Mouse (Mus musculus) liver, adult 2 months (tissue): ENCODE results near the gene Drc7. TPM values are rescaled to one million over a fixed set of nuclear protein-coding genes. Genes with fewer than 3 reads are reported as not detected.

Experiments
- DNase-seq: peaks from one replicate; pipeline ENCODE4 v3.0.0-alpha.2; 2011; ENCODE audit warnings: low read depth, low spot score; ENCODE audit errors: extremely low read depth
- H3K27ac ChIP-seq: fragments of 200-500 bp; replicated peaks from 2 replicates; pipeline ENCODE4 v1.5.1; 2012; ENCODE audit warnings: low read depth, mild to moderate bottlenecking, control low read depth, inconsistent platforms, low read length; ENCODE audit not compliant: insufficient read depth
- H3K27me3 ChIP-seq: fragments of 200-500 bp; 2 replicates; pipeline ENCODE4 v1.6.1; 2012; ENCODE audit warnings: mild to moderate bottlenecking, moderate library complexity, low read length, inconsistent platforms; ENCODE audit not compliant: control insufficient read depth, insufficient read depth
- H3K36me3 ChIP-seq: fragments of 200-500 bp; 2 replicates; pipeline ENCODE4 v1.6.1; 2012; ENCODE audit warnings: low read length, inconsistent platforms; ENCODE audit not compliant: control insufficient read depth, insufficient read depth
- H3K4me1 ChIP-seq: fragments of 200-500 bp; 2 replicates; pipeline ENCODE4 v1.6.1; 2011; ENCODE audit warnings: low read length; ENCODE audit not compliant: control insufficient read depth, insufficient read depth
- H3K4me3 ChIP-seq: fragments of 200-500 bp; 2 replicates; pipeline ENCODE4 v1.5.1; 2011; ENCODE audit warnings: low read depth, mild to moderate bottlenecking, control low read depth, low read length, moderate library complexity; ENCODE audit not compliant: insufficient read depth
- H3K79me2 ChIP-seq: fragments of 200-500 bp; 2 replicates; pipeline ENCODE4 v1.6.1; 2012; ENCODE audit warnings: inconsistent platforms, mild to moderate bottlenecking, low read length, moderate library complexity; ENCODE audit not compliant: control insufficient read depth, insufficient read depth
- H3K9ac ChIP-seq: fragments of 200-500 bp; 2 replicates; pipeline ENCODE4 v1.6.1; 2012; ENCODE audit warnings: low read depth, mild to moderate bottlenecking, control low read depth, inconsistent platforms, low read length
- CTCF ChIP-seq: fragments of 200-500 bp; IDR thresholded peaks from 2 replicates; pipeline ENCODE4 v1.5.1; 2011; ENCODE audit warnings: low read depth, low read length, control low read depth
- POLR2A ChIP-seq: fragments of 200-500 bp; IDR thresholded peaks from 2 replicates; pipeline ENCODE4 v1.6.1; 2011; ENCODE audit warnings: low read length, control low read depth; ENCODE audit not compliant: insufficient read depth; ENCODE audit errors: extremely low read depth
- WGBS: fragments of 180-500 bp; shearing (Covaris S2); methylation state at CpG from one replicate; pipeline ENCODE4 v1.1.7; 2018; 5-methylcytosine and 5-hydroxymethylcytosine counted together
- polyA plus RNA-seq: library from polyadenylated mRNA; depleted of rRNA; stranded (reverse); fragments of >200 nt; gene quantifications from 2 replicates; pipeline ENCODE4 v1.2.3, GENCODE M21; 2012
- total RNA-seq: library from RNA; depleted of rRNA; stranded (reverse); fragments of >200 nt; gene quantifications from 2 replicates; pipeline ENCODE4 v1.2.3, GENCODE M21; 2014

Drc7 gene
- total and polyA plus RNA-seq, 2 experiments, result not detected

DNA sequence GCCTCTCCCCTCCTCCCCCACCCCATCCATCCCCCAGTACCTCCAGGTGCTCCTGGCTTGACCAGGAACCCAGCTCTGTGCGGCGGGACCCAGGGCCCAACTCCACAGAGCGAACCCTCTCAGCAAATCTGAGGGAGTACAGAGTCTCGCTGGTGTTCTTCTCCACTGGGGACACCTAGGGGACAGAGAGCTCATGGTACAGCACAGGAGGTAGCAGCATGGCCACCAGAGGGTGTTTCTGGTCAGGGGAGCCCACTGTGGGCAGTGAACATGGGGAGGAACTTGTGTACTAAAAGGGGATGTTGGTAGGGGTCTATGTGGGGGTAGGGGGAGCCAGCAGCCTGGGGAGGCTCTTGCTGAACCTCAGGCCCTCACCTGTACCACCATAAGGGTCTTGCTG lies 47.1 kb downstream of the Drc7 start:
- H3K36me3 ChIP-seq, result peaks cover 21% of the 10 kb centered on the region
- 87% methylated on average over 4 of the region's 4 CpGs for whole genome bisulfite sequencing
- H3K4me1 ChIP-seq, result no peaks in the 10 kb centered on the region
- H3K9ac ChIP-seq, result no peak overlapping the region
- TF ChIP-seq CTCF (peak; percentile 8; the same call in 1 of the 2 replicates), POLR2A (no peak)
- H3K27ac ChIP-seq, result no peak overlapping the region
- DNase-seq, result no peak
- no peaks in the 10 kb centered on the region for H3K27me3 ChIP-seq
- no peak overlapping the region for H3K4me3 ChIP-seq
- no peaks in the 10 kb centered on the region for H3K79me2 ChIP-seq

DNA sequence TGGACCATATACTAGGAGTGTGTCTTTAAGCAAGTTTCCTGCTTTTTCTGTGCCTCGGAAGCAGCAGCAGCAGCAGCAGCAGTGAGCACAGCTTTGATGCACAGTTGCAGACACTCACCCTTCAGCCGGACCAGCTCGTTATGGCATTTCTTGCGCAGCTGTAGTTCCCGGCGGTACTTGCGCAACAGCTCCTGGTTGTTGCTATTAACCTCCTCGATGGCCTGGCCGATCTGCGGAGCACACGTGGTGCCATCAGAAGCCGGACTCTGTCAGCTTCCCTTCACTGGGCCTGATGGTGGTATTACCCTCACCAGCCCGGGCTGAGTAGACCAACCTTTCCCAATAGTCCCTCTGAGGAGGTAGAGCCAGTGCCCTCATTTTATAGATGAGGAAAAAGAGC lies 52.4 kb downstream of the Drc7 start:
- Histone ChIP-seq H3K27ac (no peak overlapping the region), H3K9ac (no peak overlapping the region), H3K4me3 (no peak overlapping the region), H3K36me3 (peaks cover 29% of the 10 kb centered on the region), H3K4me1 (no peaks in the 10 kb centered on the region), H3K27me3 (no peaks in the 10 kb centered on the region), H3K79me2 (no peaks in the 10 kb centered on the region)
- DNase-seq, result no peak
- 59% methylated on average over 13 of the region's 13 CpGs for WGBS
- TF ChIP-seq CTCF, result no peak
- no peak for TF ChIP-seq POLR2A

DNA sequence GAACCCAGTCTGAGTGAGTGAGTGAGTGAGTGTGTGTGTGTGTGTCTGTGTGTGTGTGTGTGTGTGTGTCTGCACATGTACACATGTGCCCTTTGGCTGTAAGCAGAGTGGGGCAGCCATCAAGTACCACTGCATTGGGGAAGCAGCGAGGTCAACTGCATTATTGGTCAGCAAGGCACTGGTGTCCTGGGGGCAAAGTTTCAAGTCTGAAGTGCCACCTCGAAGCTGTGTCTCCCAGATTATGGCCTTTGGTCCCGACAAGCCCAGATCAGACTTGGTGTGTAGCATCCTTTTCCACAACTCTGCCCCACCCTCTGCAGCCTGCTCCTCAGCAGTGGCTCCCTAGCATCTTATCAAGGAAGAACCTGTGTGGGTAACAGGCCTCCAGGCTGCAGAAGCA lies 57.7 kb downstream of the Drc7 start:
- WGBS, result 54% methylated on average over 3 of the region's 3 CpGs
- H3K27ac ChIP-seq, result no peak overlapping the region
- H3K9ac ChIP-seq, result no peak overlapping the region
- TF ChIP-seq POLR2A (no peak), CTCF (no peak)
- H3K79me2 ChIP-seq, result no peaks in the 10 kb centered on the region
- no peaks in the 10 kb centered on the region for H3K27me3 ChIP-seq
- H3K4me3 ChIP-seq, result no peak overlapping the region
- H3K4me1 ChIP-seq, result no peaks in the 10 kb centered on the region
- H3K36me3 ChIP-seq, result peaks cover 6% of the 10 kb centered on the region; the same call in 1 of the 2 replicates
- no peak for DNase-seq

- Histone ChIP-seq H3K27me3 (no peaks in the 10 kb centered on the region), H3K9ac (no peak overlapping the region), H3K4me1 (no peaks in the 10 kb centered on the region), H3K36me3 (peaks cover 3% of the 10 kb centered on the region; the same call in 1 of the 2 replicates), H3K27ac (no peak overlapping the region), H3K4me3 (no peak overlapping the region), H3K79me2 (no peaks in the 10 kb centered on the region)
- WGBS, result 81% methylated on average over 4 of the region's 4 CpGs
- TF ChIP-seq CTCF (no peak), POLR2A (no peak)
- DNase-seq, result no peak
These were observed 58.2 kb downstream of the Drc7 start for GRCm38 (mm10) chr8:95113108-95113507.

DNA sequence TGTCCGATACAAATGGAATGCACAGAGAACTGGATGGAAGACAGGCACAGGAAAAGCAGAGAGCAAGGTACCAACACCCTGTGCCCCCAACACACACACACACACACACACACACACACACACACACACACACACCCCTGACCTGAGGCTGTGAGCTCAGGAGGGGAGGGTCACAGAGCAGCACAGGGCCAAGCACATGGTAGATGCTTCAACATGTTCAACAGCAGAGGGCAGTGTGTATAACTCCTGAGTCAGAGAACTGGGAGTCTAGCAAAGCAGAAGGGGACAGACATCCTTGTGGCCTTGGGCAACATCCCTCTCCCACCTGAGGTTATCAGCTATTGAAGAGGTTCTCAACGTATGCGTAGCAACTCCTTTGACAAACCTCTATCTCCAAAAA lies 58.8 kb downstream of the Drc7 start:
- Histone ChIP-seq H3K36me3 (peaks cover under 1% of the 10 kb centered on the region; the same call in 1 of the 2 replicates), H3K79me2 (no peaks in the 10 kb centered on the region), H3K4me1 (no peaks in the 10 kb centered on the region), H3K4me3 (no peak overlapping the region), H3K27ac (no peak overlapping the region), H3K9ac (no peak overlapping the region), H3K27me3 (no peaks in the 10 kb centered on the region)
- DNase-seq, result no peak
- peak; percentile 57 for TF ChIP-seq CTCF
- TF ChIP-seq POLR2A, result no peak
- WGBS, result 82% methylated on average over 3 of the region's 3 CpGs

DNA sequence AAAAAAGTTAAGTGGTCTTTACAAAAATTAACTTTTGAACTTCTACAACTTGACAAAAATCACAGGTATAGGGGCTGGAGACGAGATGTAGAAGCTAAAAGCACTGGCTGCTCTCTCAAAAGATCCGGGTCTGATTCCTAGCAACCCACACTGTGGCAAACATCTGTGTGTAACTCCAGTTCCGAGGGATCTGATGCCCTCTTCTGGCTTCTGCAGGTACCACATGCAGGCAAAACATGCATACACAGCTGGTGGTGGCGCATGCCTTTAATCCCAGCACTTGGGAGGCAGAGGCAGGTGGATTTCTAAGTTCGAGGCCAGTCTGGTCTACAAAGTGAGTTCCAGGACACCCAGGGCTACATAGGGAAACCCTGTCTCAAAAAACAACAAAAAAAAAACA lies 68.6 kb downstream of the Drc7 start:
- Histone ChIP-seq H3K79me2 (peaks cover 24% of the 10 kb centered on the region), H3K36me3 (peaks cover 11% of the 10 kb centered on the region; the same call in 1 of the 2 replicates), H3K9ac (no peak overlapping the region), H3K27ac (no peak overlapping the region), H3K4me1 (no peaks in the 10 kb centered on the region), H3K27me3 (no peaks in the 10 kb centered on the region), H3K4me3 (no peak overlapping the region)
- WGBS, result 97% methylated on average over 5 of the region's 5 CpGs
- no peak for DNase-seq
- TF ChIP-seq POLR2A, result no peak
- peak; percentile 56; the same call in 1 of the 2 replicates for TF ChIP-seq CTCF

DNA sequence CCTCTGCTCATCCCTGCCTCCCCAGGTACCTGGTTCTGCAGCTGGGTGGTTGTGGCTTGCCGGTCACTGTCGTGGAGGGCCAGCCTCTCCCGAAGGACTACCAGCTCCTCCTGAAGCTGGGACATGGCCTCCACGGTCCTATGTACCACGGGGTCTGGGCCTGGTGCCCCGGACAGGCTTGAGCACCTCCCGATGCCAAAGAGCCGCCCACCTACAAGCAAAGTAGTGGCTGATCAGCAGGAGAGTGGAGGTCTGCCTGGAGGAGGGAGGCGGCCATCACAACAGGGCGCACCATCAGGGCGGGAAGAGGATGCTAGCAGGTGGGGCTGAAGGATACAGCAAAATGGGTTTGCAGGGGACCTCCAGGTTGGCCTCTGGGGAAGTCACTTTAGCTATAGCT lies 71.6 kb downstream of the Drc7 start:
- Histone ChIP-seq H3K27me3 (no peaks in the 10 kb centered on the region), H3K27ac (no peak overlapping the region), H3K9ac (no peak overlapping the region), H3K4me3 (no peak overlapping the region), H3K79me2 (peaks cover 21% of the 10 kb centered on the region), H3K36me3 (peaks cover 10% of the 10 kb centered on the region; the same call in 1 of the 2 replicates), H3K4me1 (peaks cover 15% of the 10 kb centered on the region)
- 93% methylated on average over 11 of the region's 11 CpGs for WGBS
- no peak for TF ChIP-seq CTCF
- TF ChIP-seq POLR2A, result no peak
- no peak for DNase-seq
